Mouse (Mus musculus) Patski (cell line): ENCODE data around the gene Gm28043. TPM values are rescaled to one million over a fixed set of nuclear protein-coding genes. Genes with fewer than 3 reads are reported as not detected.

Experiments used
- ATAC-seq: fragments of 100-300 bp; one replicate; pipeline ENCODE4 v1.8.0; 2021
- CTCF ChIA-PET: fragments of 350-600 bp; sonication (Branson Sonifier 250); formaldehyde crosslinking; loops from one replicate; lab custom pipeline; 2022; ENCODE audit warnings: inconsistent platforms; lab: Charles Lee
- POLR2A ChIA-PET: fragments of 350-600 bp; sonication (Branson Sonifier 250); formaldehyde crosslinking; loops from one replicate; lab custom pipeline; 2022; ENCODE audit warnings: antibody characterized with exemption, inconsistent platforms; lab: Charles Lee
- DNase-seq: peaks from one replicate; pipeline ENCODE4 v3.0.0-alpha.2; 2011; ENCODE audit warnings: low read depth, low spot score
- H3K27me3 ChIP-seq: fragments of 371-371 bp; one replicate; pipeline ENCODE4 v1.5.1; 2021
- CTCF ChIP-seq: fragments of 100-300 bp; IDR thresholded peaks from one replicate; pipeline ENCODE4 v1.5.1; 2021
- in situ Hi-C: fragments of 300-500 bp; cut with MboI; formaldehyde crosslinking; loops from 3 replicates; pipeline ENCODE4 v1.11.1; 2018; ENCODE audit warnings: low pct_unique_long_range_greater_than_20kb, mixed read lengths
- polyA plus RNA-seq: library from polyadenylated mRNA; unstranded; gene quantifications from one replicate; pipeline ENCODE4 v1.2.3, GENCODE M21; 2021

Gm28043 gene
- polyA plus RNA-seq, 1 experiment from 2014 or later = 2.4 TPM

- in situ Hi-C loops = no loop called here
- no peak for TF ChIP-seq CTCF
- no peaks in the 10 kb centered on the region for H3K27me3 ChIP-seq
- DNase-seq = no peak
- ChIA-PET POLR2A (interaction anchor here (0.7 to 1.9 kb wide), 2 partner anchors 10 to 19 kb away, joined by 3 to 5 read pairs; no protein-coding TSS in a partner anchor), CTCF (no interaction called here)
- ATAC-seq = no peak
Measured at GRCm38 (mm10) chr17:29679038-29679767, 64.5 kb downstream of the Gm28043 start.

GRCm38 (mm10) chr17:29680174-29680573 lies 65.5 kb downstream of the Gm28043 start:
- no peak for TF ChIP-seq CTCF
- ATAC-seq (no peak), DNase-seq (no peak)
- in situ Hi-C loops = no loop called here
- ChIA-PET POLR2A (interaction anchor here (1.9 kb wide), 1 partner anchor 9 kb away, joined by 5 read pairs; no protein-coding TSS in a partner anchor), CTCF (no interaction called here)
- no peaks in the 10 kb centered on the region for H3K27me3 ChIP-seq

- DNase-seq (no peak), ATAC-seq (no peak)
- TF ChIP-seq CTCF = no peak
- POLR2A ChIA-PET = interaction anchor here (1.9 kb wide), 1 partner anchor 8 kb away, joined by 5 read pairs; no protein-coding TSS in a partner anchor
- in situ Hi-C loops = no loop called here
- CTCF ChIA-PET = no interaction called here
- no peaks in the 10 kb centered on the region for H3K27me3 ChIP-seq
Measured at GRCm38 (mm10) chr17:29680921-29681320, 66.2 kb downstream of the Gm28043 start.

GRCm38 (mm10) chr17:29681669-29682068 lies 67.0 kb downstream of the Gm28043 start:
- DNase-seq (no peak), ATAC-seq (no peak)
- no peak for TF ChIP-seq CTCF
- CTCF ChIA-PET = no interaction called here
- POLR2A ChIA-PET = interaction anchor here (0.5 kb wide), 1 partner anchor 145 kb away, joined by 3 read pairs; no protein-coding TSS in a partner anchor
- no peaks in the 10 kb centered on the region for H3K27me3 ChIP-seq
- in situ Hi-C loops = no loop called here

GRCm38 (mm10) chr17:29682261-29682660 lies 67.6 kb downstream of the Gm28043 start:
- POLR2A ChIA-PET = interaction anchor here (0.5 kb wide), 1 partner anchor 145 kb away, joined by 3 read pairs; no protein-coding TSS in a partner anchor
- in situ Hi-C loops = no loop called here
- CTCF ChIA-PET = interaction anchor here (1.3 kb wide), 1 partner anchor 22 kb away, joined by 4 read pairs; no protein-coding TSS in a partner anchor
- no peak for ATAC-seq
- H3K27me3 ChIP-seq = no peaks in the 10 kb centered on the region
- DNase-seq = no peak
- TF ChIP-seq CTCF = no peak

GRCm38 (mm10) chr17:29683127-29683526 lies 68.5 kb downstream of the Gm28043 start:
- ChIA-PET CTCF (interaction anchor here (1.3 kb wide), 1 partner anchor 21 kb away, joined by 4 read pairs; no protein-coding TSS in a partner anchor), POLR2A (interaction anchor here (0.7 kb wide), 1 partner anchor 203 kb away, joined by 3 read pairs; no protein-coding TSS in a partner anchor)
- H3K27me3 ChIP-seq = no peaks in the 10 kb centered on the region
- in situ Hi-C loops = no loop called here
- no peak for DNase-seq
- TF ChIP-seq CTCF = no peak
- ATAC-seq = no peak

- no peak for ATAC-seq
- CTCF ChIA-PET = no interaction called here
- in situ Hi-C loops = no loop called here
Measured at GRCm38 (mm10) chr17:29684275-29684674, 69.6 kb downstream of the Gm28043 start.

GRCm38 (mm10) chr17:29686771-29687170 lies 72.1 kb downstream of the Gm28043 start:
- no peak for TF ChIP-seq CTCF
- no peak for DNase-seq
- ChIA-PET POLR2A (interaction anchor here (1.0 kb wide), 1 partner anchor 15 kb away, joined by 3 read pairs; no protein-coding TSS in a partner anchor), CTCF (interaction anchor here (0.6 to 0.9 kb wide), 3 partner anchors 9 to 30 kb away, joined by 3 read pairs; partner anchors contain the start of gene Ccdc167)
- ATAC-seq = no peak
- in situ Hi-C loops = no loop called here
- H3K27me3 ChIP-seq = no peaks in the 10 kb centered on the region

More at GRCm38 (mm10) chr17:29684275-29684674, 69.6 kb downstream of the Gm28043 start:
- H3K27me3 ChIP-seq = no peaks in the 10 kb centered on the region
- DNase-seq = no peak
- POLR2A ChIA-PET = no interaction called here
- no peak for TF ChIP-seq CTCF

GRCm38 (mm10) chr17:29687373-29687772 lies 72.7 kb downstream of the Gm28043 start:
- CTCF ChIA-PET = interaction anchor here (0.6 to 0.8 kb wide), 2 partner anchors 9 to 16 kb away, joined by 3 read pairs; no protein-coding TSS in a partner anchor
- in situ Hi-C loops = no loop called here
- no peak for DNase-seq
- no peak for TF ChIP-seq CTCF
- H3K27me3 ChIP-seq = no peaks in the 10 kb centered on the region
- ATAC-seq = no peak
- POLR2A ChIA-PET = interaction anchor here (1.0 kb wide), 1 partner anchor 15 kb away, joined by 3 read pairs; no protein-coding TSS in a partner anchor

GRCm38 (mm10) chr17:29688610-29689009 lies 73.9 kb downstream of the Gm28043 start:
- no peak for DNase-seq
- H3K27me3 ChIP-seq = no peaks in the 10 kb centered on the region
- ChIA-PET POLR2A (interaction anchor here (1.5 kb wide), 1 partner anchor 9 kb away, joined by 5 read pairs; no protein-coding TSS in a partner anchor), CTCF (no interaction called here)
- ATAC-seq = no peak
- TF ChIP-seq CTCF = no peak
- in situ Hi-C loops = no loop called here
